Mouse (Mus musculus): Measurements from ENCODE around the gene Tmem117.

DNA sequence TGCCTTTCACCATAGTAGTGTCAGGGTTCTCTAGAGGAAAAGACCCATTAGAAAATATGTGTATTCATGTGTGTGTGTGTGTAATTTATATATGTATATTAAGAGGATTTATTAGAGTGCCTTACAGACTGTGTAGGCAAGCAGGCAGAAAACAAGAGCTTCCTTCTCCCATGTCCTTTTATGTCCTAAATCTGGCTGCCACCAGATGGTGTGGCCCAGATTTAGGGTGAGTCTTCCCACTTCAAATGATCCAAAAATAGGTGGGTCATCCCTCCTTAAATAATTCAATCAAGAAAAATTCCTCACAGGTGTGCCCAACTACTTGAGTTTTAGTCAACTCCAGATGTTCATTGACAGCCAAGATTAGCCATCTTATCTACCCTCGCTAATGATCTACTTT lies 439.0 kb downstream of the Tmem117 start:
- TF ChIP-seq POLR2A (IDR thresholded peaks at IDR 0.05; ENCODE audit: borderline replicate concordance, extremely low read depth, low read depth, low read length): no peak
- TF ChIP-seq CTCF (IDR thresholded peaks at IDR 0.05; ENCODE audit: insufficient read depth, low read length): no peak
